Mouse (Mus musculus) thymus, postnatal 0 days (tissue): ENCODE results near the gene Hpca. TPM values are rescaled to one million over a fixed set of nuclear protein-coding genes. Genes with fewer than 3 reads are reported as not detected.

Experiments
- DNase-seq: peaks from one replicate; pipeline ENCODE4 v3.0.0-alpha.2; 2015; ENCODE audit warnings: low spot score
- polyA plus RNA-seq: library from polyadenylated mRNA; unstranded; fragments of >200 nt; fragmentation: Nextera tagmentation; extraction: Ambion mirVana; gene quantifications from 2 replicates; pipeline ENCODE4 v1.2.1, GENCODE M21; 2015

Gene Hpca
- polyA plus RNA-seq, 1 experiment from 2014 or later, result 0.29 TPM

GRCm38 (mm10) chr4:129111350-129111749, 10.5 kb downstream of the Hpca start:
- DNase-seq, result no peak

GRCm38 (mm10) chr4:129110804-129111203, 11.0 kb downstream of the Hpca start:
- DNase-seq, result no peak

DNA sequence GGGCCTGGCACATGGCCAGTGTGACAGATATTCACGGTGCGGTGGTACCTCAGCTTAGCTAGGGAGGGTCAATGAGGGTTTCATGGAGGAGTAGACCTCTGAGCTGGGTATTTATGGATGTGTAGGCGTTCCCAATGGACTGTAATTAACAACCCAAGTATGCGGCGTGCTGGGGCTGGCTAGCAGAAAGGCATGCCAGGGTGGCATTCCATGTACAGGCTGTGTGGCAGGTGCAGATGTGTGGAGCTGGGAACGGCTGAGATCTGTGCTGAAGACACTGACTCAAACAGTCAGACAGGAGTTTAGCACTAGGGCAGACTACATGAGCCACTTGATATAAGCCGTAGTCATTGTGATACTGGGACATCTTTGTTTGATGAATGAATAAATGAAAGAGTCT, 13.2 kb downstream of the Hpca start:
- no peak for DNase-seq

- DNase-seq, result no peak
Measured at GRCm38 (mm10) chr4:129107348-129107899, 14.4 kb downstream of the Hpca start.

DNA sequence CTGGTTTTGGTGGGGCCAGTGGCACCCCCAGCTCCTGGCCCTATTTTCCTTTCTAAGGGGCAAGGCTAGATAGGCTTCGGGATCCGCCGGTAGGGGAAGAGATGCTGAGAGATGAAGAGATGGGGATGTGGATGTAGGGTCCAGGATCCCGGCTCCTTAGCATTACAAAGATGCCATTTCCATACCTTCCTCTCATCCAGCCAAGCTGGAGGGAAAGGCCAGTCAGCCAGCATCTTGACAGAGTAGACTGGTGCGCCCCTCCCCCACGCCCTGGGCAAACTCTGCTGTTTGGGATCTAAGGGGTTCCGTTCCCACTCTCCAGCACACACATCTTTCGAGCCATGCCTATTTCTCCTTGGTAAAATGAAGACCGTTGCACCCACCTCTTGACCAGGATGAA, 15.8 kb downstream of the Hpca start:
- no peak for DNase-seq

- no peak for DNase-seq
Measured at GRCm38 (mm10) chr4:129105356-129105755, 16.5 kb downstream of the Hpca start, which contains the start of gene Tmem54. Tmem54 (plus strand) TSS chr4:129105548.

- DNase-seq, result no peak
Measured at GRCm38 (mm10) chr4:129102133-129102829, 19.6 kb downstream of the Hpca start.

DNA sequence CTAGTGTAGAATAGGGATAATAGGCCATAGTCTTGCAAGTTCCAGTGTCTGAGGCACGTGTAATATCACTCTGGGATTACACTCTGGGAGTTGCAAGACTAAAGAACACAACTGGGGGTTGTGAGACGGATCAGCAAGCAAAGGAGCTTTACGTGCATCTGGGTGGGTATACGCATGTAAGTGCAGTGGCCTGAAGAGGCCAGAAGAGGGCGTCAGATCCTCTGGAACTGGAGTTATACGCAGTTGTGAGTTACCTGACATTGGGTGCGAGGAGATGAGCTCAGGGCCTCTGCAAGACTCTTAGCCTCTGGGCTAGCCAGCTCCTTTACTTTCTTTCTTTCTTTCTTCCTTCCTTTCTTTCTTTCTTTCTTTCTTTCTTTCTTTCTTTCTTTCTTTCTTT, 24.8 kb downstream of the Hpca start:
- DNase-seq, result no peak

- no peak for DNase-seq
Measured at GRCm38 (mm10) chr4:129095276-129095675, 26.6 kb downstream of the Hpca start.

DNA sequence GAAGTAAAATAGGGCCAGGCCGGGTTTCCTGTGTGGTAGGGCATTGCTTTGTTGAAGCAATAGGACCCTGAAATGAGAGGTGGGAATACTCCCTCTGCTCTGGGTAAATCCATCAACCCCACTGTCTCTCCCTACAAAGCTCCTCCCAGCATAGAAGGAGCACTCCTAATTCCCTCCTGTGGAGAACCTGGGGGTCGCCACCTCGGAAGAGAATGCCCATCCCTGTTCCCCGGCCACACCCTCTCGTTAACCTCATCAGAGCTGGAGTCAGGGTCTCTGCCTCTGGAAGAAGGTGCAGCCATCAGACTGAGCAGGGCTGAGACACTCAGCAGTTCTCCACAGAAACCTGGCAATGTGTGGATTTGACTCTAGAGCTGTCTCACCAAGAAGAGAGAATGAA, 34.0 kb downstream of the Hpca start:
- DNase-seq, result no peak

GRCm38 (mm10) chr4:129086078-129086477, 35.8 kb downstream of the Hpca start:
- peak; percentile 76 for DNase-seq

DNA sequence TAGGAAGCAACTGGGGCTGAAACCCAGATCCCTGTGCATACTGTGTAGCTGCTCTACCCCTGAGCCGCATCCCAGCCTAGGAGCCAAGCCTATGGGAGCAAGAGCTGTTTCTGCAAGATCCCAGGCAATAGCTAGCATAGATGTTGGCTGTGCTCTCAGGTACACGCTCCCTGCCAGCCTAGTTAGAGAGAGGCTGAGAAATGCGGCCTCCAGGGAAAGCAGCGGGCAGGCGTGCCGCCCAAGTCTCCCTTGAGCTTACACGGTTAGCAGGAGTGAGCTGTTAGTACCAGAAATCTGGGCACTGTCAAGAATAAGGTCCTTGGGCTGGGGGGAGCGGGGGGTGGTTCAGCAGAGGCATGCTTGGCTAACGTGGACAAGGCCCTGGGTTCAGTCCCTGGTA, 36.9 kb downstream of the Hpca start:
- no peak for DNase-seq

GRCm38 (mm10) chr4:129082379-129083115, 39.3 kb downstream of the Hpca start:
- peak; percentile 64 for DNase-seq

GRCm38 (mm10) chr4:129081939-129082338, 39.9 kb downstream of the Hpca start:
- DNase-seq, result no peak

- no peak for DNase-seq
Measured at GRCm38 (mm10) chr4:129081512-129081911, 40.3 kb downstream of the Hpca start.

GRCm38 (mm10) chr4:129081041-129081440, 40.8 kb downstream of the Hpca start:
- no peak for DNase-seq

GRCm38 (mm10) chr4:129079126-129079525, 42.7 kb downstream of the Hpca start:
- no peak for DNase-seq

- no peak for DNase-seq
Measured at GRCm38 (mm10) chr4:129068848-129069247, 53.0 kb downstream of the Hpca start.

DNA sequence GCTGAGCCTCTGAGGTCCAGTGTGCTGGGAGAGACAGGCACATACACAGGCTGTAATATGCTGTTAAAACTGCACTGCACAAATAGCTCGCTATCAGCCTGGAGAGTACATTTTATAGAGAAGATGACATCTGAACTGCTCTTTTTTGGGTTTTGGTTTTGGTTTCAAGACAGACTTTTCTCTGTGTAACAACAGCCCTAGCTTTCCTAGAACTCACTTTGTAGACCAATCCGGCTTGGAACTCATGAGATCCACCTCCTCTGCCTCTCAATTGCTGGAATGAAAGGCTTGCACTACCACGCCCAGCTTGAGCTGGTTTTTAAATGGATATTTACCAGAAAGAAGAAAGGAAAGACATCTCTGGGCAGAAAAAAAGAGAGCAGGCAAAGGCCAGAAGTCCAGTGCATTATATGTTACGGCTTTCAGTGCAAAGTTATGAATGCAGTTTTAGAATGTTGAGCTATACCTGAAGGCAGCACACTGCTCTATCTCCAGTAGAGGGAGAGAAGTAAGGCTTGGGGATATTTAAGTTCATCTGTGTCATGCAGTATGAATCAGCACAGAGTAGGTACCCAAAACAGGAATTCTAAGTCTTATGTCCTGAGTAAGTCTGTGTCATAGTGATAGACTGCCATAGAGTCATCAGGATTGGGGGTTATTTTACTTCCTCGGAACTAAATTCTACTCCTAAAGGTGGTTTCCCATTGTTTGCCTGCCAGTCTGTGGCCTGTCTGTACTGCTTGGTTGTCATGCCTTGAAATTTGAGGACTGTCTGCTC, 54.0 kb downstream of the Hpca start:
- no peak for DNase-seq

GRCm38 (mm10) chr4:129065688-129066236, 56.1 kb downstream of the Hpca start:
- DNase-seq, result no peak

GRCm38 (mm10) chr4:129062281-129063075, 59.4 kb downstream of the Hpca start:
- no peak for DNase-seq
